Mouse (Mus musculus) cerebellum, adult 18-20 months (tissue): ENCODE measurements at regions not wholly inside any gene's neighbourhood (a gene's known extent, or its start where the extent isn't known, plus 50 kb on each side); places are given as distances from the start of the nearest gene placed in this dataset.

Experiments used
- DNase-seq, 2 experiments: peaks; one replicate each; pipeline ENCODE4 v3.0.0; 2021

GRCm38 (mm10) chr7:69810873-69811272, 555.7 kb downstream of the Nr2f2 start:
- DNase-seq, result no peak

- no peak for DNase-seq
These were observed 559.3 kb downstream of the Nr2f2 start for GRCm38 (mm10) chr7:69807220-69807619.

- no peak for DNase-seq
These were observed 595.6 kb downstream of the Nr2f2 start for GRCm38 (mm10) chr7:69770980-69771348.

GRCm38 (mm10) chr7:69770313-69770979, 596.1 kb downstream of the Nr2f2 start:
- no peak for DNase-seq

GRCm38 (mm10) chr7:69766451-69766850, 600.1 kb downstream of the Nr2f2 start:
- no peak for DNase-seq

GRCm38 (mm10) chr7:69740495-69740894, 626.0 kb downstream of the Nr2f2 start:
- no peak for DNase-seq

- DNase-seq, result no peak
These were observed 627.5 kb downstream of the Nr2f2 start for GRCm38 (mm10) chr7:69738998-69739397.

- DNase-seq, result no peak
These were observed 651.5 kb downstream of the Nr2f2 start for GRCm38 (mm10) chr7:69715081-69715480.

GRCm38 (mm10) chr7:69670211-69670610, 696.3 kb downstream of the Nr2f2 start:
- DNase-seq, result no peak

GRCm38 (mm10) chr7:69655583-69655982, 711.0 kb downstream of the Nr2f2 start:
- DNase-seq, result no peak

- no peak for DNase-seq
These were observed 721.1 kb downstream of the Nr2f2 start for GRCm38 (mm10) chr7:69645449-69645848.

GRCm38 (mm10) chr7:69641652-69642051, 724.9 kb downstream of the Nr2f2 start:
- no peak for DNase-seq

GRCm38 (mm10) chr7:69599866-69600265, 766.7 kb downstream of the Nr2f2 start:
- DNase-seq, result no peak

- DNase-seq, result no peak
These were observed 780.8 kb downstream of the Nr2f2 start for GRCm38 (mm10) chr7:69585716-69586115.

- no peak for DNase-seq
These were observed 781.4 kb downstream of the Nr2f2 start for GRCm38 (mm10) chr7:69585131-69585530.

- no peak for DNase-seq
These were observed 782.0 kb downstream of the Nr2f2 start for GRCm38 (mm10) chr7:69584516-69584915.

- DNase-seq, result no peak
These were observed 782.6 kb downstream of the Nr2f2 start for GRCm38 (mm10) chr7:69583901-69584300.

- DNase-seq, result no peak
These were observed 784.9 kb downstream of the Nr2f2 start for GRCm38 (mm10) chr7:69581668-69582067.

GRCm38 (mm10) chr7:69578958-69579810, 787.4 kb downstream of the Nr2f2 start:
- no peak for DNase-seq

GRCm38 (mm10) chr7:69577754-69578153, 788.8 kb downstream of the Nr2f2 start:
- no peak for DNase-seq

GRCm38 (mm10) chr7:69576596-69576995, 789.9 kb downstream of the Nr2f2 start:
- no peak for DNase-seq

- DNase-seq, result no peak
These were observed 792.8 kb downstream of the Nr2f2 start for GRCm38 (mm10) chr7:69573730-69574129.

GRCm38 (mm10) chr7:69572626-69573394, 793.7 kb downstream of the Nr2f2 start:
- DNase-seq, result no peak

GRCm38 (mm10) chr7:69566949-69567348, 799.6 kb downstream of the Nr2f2 start:
- DNase-seq, result peak in 1 of 2 experiments; percentile 1
